Mouse (Mus musculus) CH12.LX (cell line): Measurements from ENCODE around the gene Arl15. TPM values are rescaled to one million over a fixed set of nuclear protein-coding genes. Genes with fewer than 3 reads are reported as not detected.

ENCODE experiments used
- DNase-seq: peaks from one replicate; pipeline ENCODE4 v3.0.0-alpha.2; 2013; ENCODE audit errors: extremely low read depth
- H3K27ac ChIP-seq: 2 replicates; pipeline ENCODE4 v1.5.1; 2012; ENCODE audit warnings: low read depth, mild to moderate bottlenecking, control low read depth, moderate library complexity; ENCODE audit not compliant: insufficient read depth
- H3K27me3 ChIP-seq: replicated peaks from 2 replicates; pipeline ENCODE3; 2012; ENCODE audit warnings: inconsistent platforms
- H3K36me3 ChIP-seq, 2 experiments: replicated peaks in 1 of 2; 2 replicates each; pipeline versions ENCODE3 to v1.6.1; 2012; ENCODE audit warnings: inconsistent platforms in 1 of 2, low read length in 1 of 2, mild to moderate bottlenecking in 1 of 2, mixed read lengths in 1 of 2, moderate library complexity in 1 of 2; ENCODE audit not compliant: control insufficient read depth in 1 of 2, insufficient read depth in 1 of 2
- H3K4me1 ChIP-seq, 2 experiments: 2 replicates each; pipeline ENCODE4 v1.6.1; 2012; ENCODE audit warnings: inconsistent platforms in 1 of 2, moderate library complexity in 1 of 2; ENCODE audit not compliant: insufficient read depth in 2 of 2, control insufficient read depth in 1 of 2
- H3K4me2 ChIP-seq: 2 replicates; pipeline ENCODE4 v1.6.1; 2012; ENCODE audit warnings: low read depth, mild to moderate bottlenecking, control low read depth; ENCODE audit not compliant: poor library complexity, insufficient read depth, severe bottlenecking
- H3K4me3 ChIP-seq, 3 experiments: fragments of 150-350 bp in 1 of 3; sonication (generic) in 1 of 3; replicated peaks in 1 of 3; 2 replicates each; pipeline versions ENCODE3 to v1.5.1; 2011 to 2012; ENCODE audit warnings: low read depth in 2 of 3, low read length in 2 of 3, mild to moderate bottlenecking in 2 of 3, moderate library complexity in 2 of 3, control low read depth in 1 of 3, improper control_type of control experiment in 1 of 3, inconsistent platforms in 1 of 3, mixed read lengths in 1 of 3; ENCODE audit not compliant: poor library complexity in 1 of 3
- H3K79me2 ChIP-seq: replicated peaks from 2 replicates; pipeline ENCODE4 v1.6.1; 2012; ENCODE audit warnings: mild to moderate bottlenecking, moderate library complexity; ENCODE audit not compliant: control insufficient read depth, poor library complexity, insufficient read depth, severe bottlenecking; ENCODE audit errors: extremely low read depth
- H3K9ac ChIP-seq: 2 replicates; pipeline ENCODE4 v1.6.1; 2012; ENCODE audit warnings: low read depth, mild to moderate bottlenecking, control low read depth, moderate library complexity; ENCODE audit not compliant: insufficient read depth
- H3K9me3 ChIP-seq: replicated peaks from 2 replicates; pipeline ENCODE3; 2012; ENCODE audit warnings: low read length, inconsistent platforms, mixed read lengths
- BHLHE40 ChIP-seq: IDR thresholded peaks from 2 replicates; pipeline ENCODE4 v1.6.1; 2011; ENCODE audit warnings: mild to moderate bottlenecking, low read depth, low read length, improper control_type of control experiment
- CHD1 ChIP-seq: IDR thresholded peaks from 2 replicates; pipeline ENCODE4 v1.6.1; 2012; ENCODE audit warnings: low read depth, low read length, improper control_type of control experiment, inconsistent platforms
- CTCF ChIP-seq, 2 experiments: IDR thresholded peaks in 1 of 2; conservative IDR thresholded peaks in 1 of 2; 2 replicates each; pipeline ENCODE4 v1.5.1; 2011 to 2012; ENCODE audit warnings: low read depth in 2 of 2, low read length in 2 of 2, improper control_type of control experiment in 1 of 2, inconsistent platforms in 1 of 2, mild to moderate bottlenecking in 1 of 2, moderate library complexity in 1 of 2
- E2F4 ChIP-seq: IDR thresholded peaks from 2 replicates; pipeline ENCODE4 v1.6.1; 2011; ENCODE audit warnings: low read depth, low read length, improper control_type of control experiment; ENCODE audit not compliant: insufficient replicate concordance
- ELF1 ChIP-seq: IDR thresholded peaks from 2 replicates; pipeline ENCODE4 v1.6.1; 2014; ENCODE audit warnings: low read depth, mild to moderate bottlenecking, inconsistent platforms, low read length, improper control_type of control experiment
- EP300 ChIP-seq: IDR thresholded peaks from 2 replicates; pipeline ENCODE4 v1.6.1; 2011; ENCODE audit warnings: low read length, improper control_type of control experiment
- GABPA ChIP-seq: IDR thresholded peaks from 2 replicates; pipeline ENCODE4 v1.6.1; 2012; ENCODE audit warnings: low read depth, low read length, improper control_type of control experiment, inconsistent platforms; ENCODE audit not compliant: insufficient replicate concordance
- IRF4 ChIP-seq: IDR thresholded peaks from 2 replicates; pipeline ENCODE4 v1.6.1; 2014; ENCODE audit warnings: low read depth, mild to moderate bottlenecking, inconsistent platforms, low read length, improper control_type of control experiment
- JUND ChIP-seq: conservative IDR thresholded peaks from 2 replicates; pipeline ENCODE4 v1.6.1; 2011; ENCODE audit warnings: low read depth, low read length, improper control_type of control experiment
- KAT2A ChIP-seq: IDR thresholded peaks from 2 replicates; pipeline ENCODE4 v1.6.1; 2012; ENCODE audit warnings: low read length, improper control_type of control experiment, inconsistent platforms; ENCODE audit not compliant: insufficient replicate concordance
- MAFK ChIP-seq: IDR thresholded peaks from 2 replicates; pipeline ENCODE4 v1.6.1; 2011; ENCODE audit warnings: low read length, improper control_type of control experiment; ENCODE audit not compliant: insufficient replicate concordance
- MAX ChIP-seq: IDR thresholded peaks from 2 replicates; pipeline ENCODE4 v1.6.1; 2011; ENCODE audit warnings: low read length, improper control_type of control experiment
- MXI1 ChIP-seq: IDR thresholded peaks from 2 replicates; pipeline ENCODE4 v1.6.1; 2011; ENCODE audit warnings: mild to moderate bottlenecking, low read depth, low read length, improper control_type of control experiment
- MYC ChIP-seq: IDR thresholded peaks from 2 replicates; pipeline ENCODE4 v1.6.1; 2011; ENCODE audit warnings: low read depth, mild to moderate bottlenecking, improper control_type of control experiment, low read length
- NELFE ChIP-seq: IDR thresholded peaks from 2 replicates; pipeline ENCODE4 v1.6.1; 2011; ENCODE audit warnings: low read depth, low read length, improper control_type of control experiment
- NRF1 ChIP-seq: IDR thresholded peaks from 2 replicates; pipeline ENCODE4 v1.6.1; 2014; ENCODE audit warnings: low read depth, mild to moderate bottlenecking, inconsistent platforms, low read length, improper control_type of control experiment, moderate library complexity
- PAX5 ChIP-seq: IDR thresholded peaks from 2 replicates; pipeline ENCODE4 v1.6.1; 2012; ENCODE audit warnings: low read length, inconsistent platforms, mixed read lengths
- POLR2A ChIP-seq: IDR thresholded peaks from 2 replicates; pipeline ENCODE4 v1.6.1; 2011; ENCODE audit warnings: low read depth, mild to moderate bottlenecking, improper control_type of control experiment, low read length
- RAD21 ChIP-seq: IDR thresholded peaks from 2 replicates; pipeline ENCODE4 v1.6.1; 2011; ENCODE audit warnings: low read depth, mild to moderate bottlenecking, low read length, improper control_type of control experiment, moderate library complexity
- RCOR1 ChIP-seq: conservative IDR thresholded peaks from 2 replicates; pipeline ENCODE4 v1.6.1; 2012; ENCODE audit warnings: low read depth, mild to moderate bottlenecking, inconsistent platforms, low read length, improper control_type of control experiment
- SIN3A ChIP-seq: IDR thresholded peaks from 2 replicates; pipeline ENCODE4 v1.6.1; 2012; ENCODE audit warnings: low read length, improper control_type of control experiment, inconsistent platforms
- SMC3 ChIP-seq: IDR thresholded peaks from 2 replicates; pipeline ENCODE4 v1.6.1; 2011; ENCODE audit warnings: low read depth, low read length, improper control_type of control experiment
- TBP ChIP-seq: conservative IDR thresholded peaks from 2 replicates; pipeline ENCODE4 v1.6.1; 2011; ENCODE audit warnings: low read depth, low read length, improper control_type of control experiment
- TCF12 ChIP-seq: IDR thresholded peaks from 2 replicates; pipeline ENCODE4 v1.6.1; 2014; ENCODE audit warnings: low read depth, mild to moderate bottlenecking, inconsistent platforms, low read length, improper control_type of control experiment
- USF2 ChIP-seq: conservative IDR thresholded peaks from 2 replicates; pipeline ENCODE4 v1.6.1; 2011; ENCODE audit warnings: low read depth, low read length, improper control_type of control experiment
- ZC3H11A ChIP-seq: IDR thresholded peaks from 2 replicates; pipeline ENCODE4 v1.6.1; 2012; ENCODE audit warnings: low read depth, mild to moderate bottlenecking, inconsistent platforms, low read length, improper control_type of control experiment
- ZKSCAN1 ChIP-seq: IDR thresholded peaks from 2 replicates; pipeline ENCODE4 v1.6.1; 2012; ENCODE audit warnings: low read depth, inconsistent platforms, low read length, improper control_type of control experiment, borderline replicate concordance
- ZMIZ1 ChIP-seq: IDR thresholded peaks from 2 replicates; pipeline ENCODE4 v1.6.1; 2012; ENCODE audit warnings: low read depth, mild to moderate bottlenecking, inconsistent platforms, low read length, improper control_type of control experiment
- dilution Hi-C: fragments of 300-500 bp; cut with MboI; formaldehyde crosslinking; loops from 2 replicates; pipeline ENCODE4 v1.14.3; 2020; ENCODE audit warnings: low sequenced_read_pairs; ENCODE audit not compliant: extremely low pct_unique_long_range_greater_than_20kb, extremely low pct_ligation_motif_present
- in situ Hi-C: fragments of 300-500 bp; cut with MboI; formaldehyde crosslinking; loops from 3 replicates; pipeline ENCODE4 v1.14.3; 2019; ENCODE audit warnings: low sequenced_read_pairs, low pct_ligation_motif_present, low pct_unique_long_range_greater_than_20kb, mixed read lengths
- polyA plus RNA-seq: library from polyadenylated mRNA; unstranded; fragments of >175 nt; gene quantifications from 2 replicates; pipeline ENCODE4 v1.2.1, GENCODE M21; 2012; ENCODE audit warnings: low read depth; ENCODE audit not compliant: insufficient read length
- total RNA-seq, 2 experiments: library from RNA; depleted of rRNA; stranded (reverse); fragments of 300-350 nt in 1 of 2; fragments of >200 nt in 1 of 2; gene quantifications; 2 replicates each; pipeline ENCODE4 v1.2.3; 2012 to 2014

The Arl15 gene
- total and polyA plus RNA-seq, 3 experiments, result 2.2 to 5.2 (median 4.8) TPM

DNA sequence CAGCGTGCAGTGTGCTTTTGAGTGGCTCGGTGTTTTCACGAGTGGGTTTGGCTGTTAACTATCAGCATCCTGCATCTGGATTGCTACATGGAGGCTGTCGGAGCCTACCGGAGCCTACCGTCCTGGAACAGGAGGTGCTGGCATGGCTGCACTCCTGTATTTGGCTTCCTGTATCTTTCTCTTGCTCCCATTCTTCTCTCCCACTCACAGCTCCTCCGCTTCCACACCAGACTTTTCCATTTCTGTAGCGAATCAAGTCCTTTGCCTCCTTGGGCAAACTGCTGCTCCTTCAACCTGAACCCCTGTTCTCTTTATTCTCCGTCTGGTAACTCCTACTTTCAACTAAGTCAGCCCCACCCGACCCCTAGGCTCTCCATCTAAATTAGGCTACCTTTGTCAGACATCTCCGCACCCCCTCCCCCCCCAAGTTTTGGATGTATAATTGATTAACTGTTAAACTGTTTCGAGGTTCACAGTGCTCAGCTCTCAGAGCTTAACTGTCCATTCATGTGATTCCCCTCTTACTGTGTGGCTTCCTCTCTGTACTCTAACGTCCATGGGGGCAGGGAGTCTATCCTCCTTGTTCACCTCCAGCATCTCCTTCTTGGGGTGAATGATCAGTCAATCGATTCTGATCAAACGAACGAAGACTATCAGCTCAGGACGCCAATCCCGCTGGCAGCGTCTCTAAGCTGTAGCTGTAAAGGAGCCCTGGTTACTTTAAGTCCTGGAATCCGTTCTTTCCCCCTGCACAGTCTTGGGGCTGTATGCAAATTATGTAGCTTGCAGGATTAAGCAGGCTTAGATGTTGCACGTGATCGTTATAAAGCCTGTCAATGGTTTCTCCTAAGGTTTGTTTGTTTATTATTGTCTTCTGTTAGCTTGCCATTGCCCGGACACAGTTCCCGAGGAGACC, 95.1 kb downstream of the Arl15 start:
- Histone ChIP-seq H3K9me3 (no peaks in the 10 kb centered on the region), H3K36me3 (peaks cover 0 to 8% of the 10 kb centered on the region in 2 experiments), H3K4me3 (no peak overlapping the region), H3K27ac (no peak overlapping the region), H3K79me2 (no peaks in the 10 kb centered on the region), H3K4me2 (no peak overlapping the region), H3K9ac (no peak overlapping the region), H3K27me3 (no peaks in the 10 kb centered on the region), H3K4me1 (peaks cover 0 to 12% of the 10 kb centered on the region in 2 experiments; a peak in 1 of 4 replicates)
- in situ Hi-C loops (loop anchor here (25.0 kb wide), 3 partner anchors 198 to 898 kb away; partner anchors contain the start of gene Fst), dilution Hi-C loops (no loop called here)
- DNase-seq, result no peak
- TF ChIP-seq ELF1, result no peak
- no peak for TF ChIP-seq CTCF (conservative IDR thresholded peaks at IDR 0.05 in 1 of 2, IDR thresholded peaks at IDR 0.05 in 1 of 2; ENCODE audit: low read depth in 2 of 2, low read length in 2 of 2)
- TF ChIP-seq BHLHE40, result no peak
- no peak for TF ChIP-seq KAT2A
- TF ChIP-seq MAFK, result no peak
- TF ChIP-seq MAX, result no peak
- no peak for TF ChIP-seq MYC
- no peak for TF ChIP-seq E2F4
- no peak for TF ChIP-seq CHD1
- no peak for TF ChIP-seq ZKSCAN1
- TF ChIP-seq POLR2A, result no peak
- no peak for TF ChIP-seq GABPA
- TF ChIP-seq RAD21, result no peak
- TF ChIP-seq SMC3, result no peak
- TF ChIP-seq RCOR1, result no peak

DNA sequence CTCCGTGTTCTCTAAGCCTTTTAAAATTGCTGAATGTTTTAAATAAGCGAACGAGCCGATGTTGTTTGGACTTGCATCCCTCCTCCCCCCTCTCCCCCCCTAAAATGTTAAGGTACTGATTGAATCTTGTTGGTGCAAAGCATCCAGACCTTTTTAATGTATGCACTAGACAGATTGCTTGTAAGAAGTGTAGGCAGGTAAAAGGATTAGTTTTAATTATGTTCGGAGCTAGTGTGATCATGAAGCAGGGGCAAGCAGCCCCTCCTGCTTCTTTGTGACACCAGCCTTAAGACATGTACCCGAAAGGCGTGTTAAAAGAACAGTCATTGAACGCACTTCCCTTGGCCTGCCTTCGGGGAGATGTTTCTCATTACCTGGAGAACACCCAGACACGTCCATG, 102.4 kb downstream of the Arl15 start:
- DNase-seq, result no peak
- Histone ChIP-seq H3K27me3 (no peaks in the 10 kb centered on the region), H3K9me3 (no peaks in the 10 kb centered on the region), H3K36me3 (no peaks in the 10 kb centered on the region)
- in situ Hi-C loops, result loop anchor here (25.0 kb wide), 3 partner anchors 191 to 891 kb away; partner anchors contain the start of gene Fst
- no peak for TF ChIP-seq ZMIZ1
- TF ChIP-seq TBP, result no peak
- no peak for TF ChIP-seq MAFK
- no peak for TF ChIP-seq TCF12
- TF ChIP-seq USF2, result no peak
- no peak for TF ChIP-seq JUND
- no peak for TF ChIP-seq EP300
- no peak for TF ChIP-seq NELFE
- TF ChIP-seq SIN3A, result no peak
- TF ChIP-seq MXI1, result no peak
- no peak for TF ChIP-seq PAX5
- TF ChIP-seq IRF4, result no peak
- no peak for TF ChIP-seq ZC3H11A
- TF ChIP-seq E2F4, result no peak
- TF ChIP-seq NRF1, result no peak
- no peak for TF ChIP-seq CHD1
- TF ChIP-seq, all 38 proteins: peak for 0
- Histone ChIP-seq H3K4me1 (no peaks in the 10 kb centered on the region), H3K4me2 (no peak overlapping the region), H3K79me2 (no peaks in the 10 kb centered on the region), H3K9ac (no peak overlapping the region), H3K4me3 (no peak overlapping the region), H3K27ac (no peak overlapping the region)
- dilution Hi-C loops, result no loop called here
